Mouse (Mus musculus) forebrain, embryonic 14.5 days (tissue): ENCODE measurements around the gene Dhrs4. TPM values are rescaled to one million over a fixed set of nuclear protein-coding genes. Genes with fewer than 3 reads are reported as not detected.

ENCODE experiments used
- ATAC-seq: fragments of 200-750 bp; cut with Nextera tagmentation; 2 replicates; pipeline ENCODE4 v1.8.0; 2017; ENCODE audit warnings: mild to moderate bottlenecking, moderate library complexity
- DNase-seq: peaks from one replicate; pipeline ENCODE4 v3.0.0-alpha.2; 2015; ENCODE audit warnings: low spot score
- H3K27ac ChIP-seq: fragments of 300-500 bp; sonication (generic); 2 replicates; pipeline ENCODE4 v1.5.1; 2014; ENCODE audit warnings: low read depth, mild to moderate bottlenecking, control low read depth, low read length, moderate library complexity
- H3K27me3 ChIP-seq: fragments of 300-500 bp; sonication (generic); replicated peaks from 2 replicates; pipeline ENCODE4 v1.6.1; 2014; ENCODE audit warnings: low read length, control low read depth, mixed read lengths; ENCODE audit not compliant: control insufficient read depth, insufficient read depth
- H3K36me3 ChIP-seq: fragments of 300-500 bp; sonication (generic); 2 replicates; pipeline ENCODE4 v1.6.1; 2014; ENCODE audit warnings: low read length, control low read depth; ENCODE audit not compliant: control insufficient read depth, insufficient read depth
- H3K4me1 ChIP-seq: fragments of 300-500 bp; sonication (generic); 2 replicates; pipeline ENCODE4 v1.6.1; 2014; ENCODE audit warnings: antibody characterized with exemption, low read length, control low read depth; ENCODE audit not compliant: control insufficient read depth, insufficient read depth
- H3K4me2 ChIP-seq: fragments of 300-500 bp; sonication (generic); 2 replicates; pipeline ENCODE4 v1.6.1; 2014; ENCODE audit warnings: mild to moderate bottlenecking, control low read depth, low read length
- H3K4me3 ChIP-seq: fragments of 300-500 bp; sonication (generic); 2 replicates; pipeline ENCODE4 v1.5.1; 2014; ENCODE audit warnings: low read depth, low read length, control low read depth
- H3K9ac ChIP-seq: fragments of 300-500 bp; sonication (generic); 2 replicates; pipeline ENCODE4 v1.6.1; 2014; ENCODE audit warnings: mild to moderate bottlenecking, low read length, control low read depth, moderate library complexity
- H3K9me3 ChIP-seq: fragments of 300-500 bp; sonication (generic); replicated peaks from 2 replicates; pipeline ENCODE4 v1.6.1; 2016; ENCODE audit warnings: low read length, control low read depth, mixed read lengths; ENCODE audit not compliant: control insufficient read depth
- WGBS: fragments of 180-500 bp; shearing (Covaris S2); extraction: QIAGEN DNeasy Blood & Tissue Kit; methylation state at CpG from one replicate; pipeline ENCODE4 v1.1.7; 2014; 5-methylcytosine and 5-hydroxymethylcytosine counted together
- polyA plus RNA-seq: library from polyadenylated mRNA; unstranded; fragments of >200 nt; fragmentation: Nextera tagmentation; extraction: Ambion mirVana; gene quantifications from 2 replicates; pipeline ENCODE4 v1.2.1, GENCODE M21; 2014

Gene Dhrs4
- polyA plus RNA-seq, 1 experiment from 2014 or later, result 31.1 TPM

DNA sequence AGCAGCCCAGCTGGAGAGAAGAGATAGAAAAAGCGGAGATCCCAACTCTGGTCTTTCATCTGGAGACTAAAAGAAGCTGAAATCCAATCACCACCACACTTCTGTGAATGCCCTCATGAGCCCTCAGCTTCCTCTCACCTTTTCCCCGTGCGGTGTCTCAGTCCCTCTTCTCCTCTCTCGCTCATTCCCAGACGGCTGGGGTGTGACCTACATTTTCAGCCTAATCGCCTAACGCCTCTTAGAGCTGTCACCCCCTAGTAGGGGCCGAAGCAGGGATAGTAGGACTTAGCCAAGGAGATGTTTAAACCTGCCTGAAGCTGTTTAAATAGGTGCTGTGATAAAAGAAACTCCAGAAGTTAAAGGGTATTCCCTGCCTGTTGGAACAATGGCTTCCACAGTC is 46.2 kb downstream of the Dhrs4 start, which contains the start of gene Nrl:
TSS of gene Nrl (minus strand) at position 197 of the 400 bp plus-strand sequence.
- Histone ChIP-seq H3K9me3 (no peaks in the 10 kb centered on the region), H3K9ac (no peak within 1 kb of the TSS), H3K4me3 (no peak within 1 kb of the TSS), H3K4me1 (peaks cover 4% of the 10 kb centered on the region; the same call in 1 of the 2 replicates), H3K36me3 (no peaks in the 10 kb centered on the region), H3K4me2 (no peak within 1 kb of the TSS), H3K27ac (no peak within 1 kb of the TSS), H3K27me3 (no peaks in the 10 kb centered on the region)
- WGBS, result 46% methylated on average over 8 of the region's 8 CpGs
- DNase-seq (no peak), ATAC-seq (no peak)

DNA sequence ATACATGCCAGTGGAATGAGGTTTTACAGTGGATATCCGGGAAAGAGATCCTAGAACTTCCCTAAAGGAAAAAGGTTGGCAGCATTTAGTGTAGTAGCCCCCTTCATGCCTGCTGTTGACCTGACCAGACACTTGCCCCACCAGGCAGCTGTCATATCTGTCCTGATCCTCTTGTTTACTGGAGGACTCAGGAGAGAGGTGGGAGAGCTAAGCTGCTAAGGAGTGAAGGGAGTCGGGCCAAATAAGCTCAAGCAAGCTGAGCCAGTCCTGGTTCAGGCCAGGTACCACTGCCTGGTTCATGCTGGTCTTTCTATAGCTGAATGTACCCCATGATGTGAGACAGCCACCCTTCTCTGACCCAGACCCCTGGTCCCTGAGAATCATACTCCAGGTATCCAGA is 48.1 kb downstream of the Dhrs4 start:
- Histone ChIP-seq H3K4me1 (no peaks in the 10 kb centered on the region), H3K4me3 (no peak overlapping the region), H3K4me2 (no peak overlapping the region), H3K27me3 (0 out of 2 replicates have a peak, but pooled peaks cover 2% of the 10 kb centered on the region), H3K9me3 (no peaks in the 10 kb centered on the region), H3K36me3 (no peaks in the 10 kb centered on the region), H3K9ac (no peak overlapping the region), H3K27ac (no peak overlapping the region)
- ATAC-seq, result no peak
- 85% methylated on average over 2 of the region's 2 CpGs for WGBS
- DNase-seq, result no peak

GRCm38 (mm10) chr14:55527940-55528339 is 49.4 kb downstream of the Dhrs4 start:
- no peak overlapping the region for H3K9ac ChIP-seq
- WGBS, result 23% methylated on average over 3 of the region's 3 CpGs
- H3K4me2 ChIP-seq, result no peak overlapping the region
- no peaks in the 10 kb centered on the region for H3K4me1 ChIP-seq
- H3K4me3 ChIP-seq, result no peak overlapping the region
- 0 out of 2 replicates have a peak, but pooled peaks cover 2% of the 10 kb centered on the region for H3K27me3 ChIP-seq
- no peak for ATAC-seq
- no peak overlapping the region for H3K27ac ChIP-seq
- DNase-seq, result peak; percentile 64
- H3K9me3 ChIP-seq, result no peaks in the 10 kb centered on the region
- H3K36me3 ChIP-seq, result no peaks in the 10 kb centered on the region

GRCm38 (mm10) chr14:55536116-55536745 is 57.7 kb downstream of the Dhrs4 start:
- H3K27ac ChIP-seq, result no peak overlapping the region
- ATAC-seq, result no peak
- no peak overlapping the region for H3K4me3 ChIP-seq

More at GRCm38 (mm10) chr14:55536116-55536745, 57.7 kb downstream of the Dhrs4 start:
- H3K4me2 ChIP-seq, result no peak overlapping the region
- H3K4me1 ChIP-seq, result peaks cover 15% of the 10 kb centered on the region
- H3K36me3 ChIP-seq, result no peaks in the 10 kb centered on the region
- DNase-seq, result peak; percentile 30
- 56% methylated on average over 6 of the region's 6 CpGs for WGBS
- no peak overlapping the region for H3K9ac ChIP-seq
- no peaks in the 10 kb centered on the region for H3K27me3 ChIP-seq
- no peaks in the 10 kb centered on the region for H3K9me3 ChIP-seq

Other genes starting within 250 kb of the Dhrs4 start
- 21.9 and 26.5 TPM in 2 replicates for gene Carmil3, start 11.9 kb downstream of the Dhrs4 start, polyA plus RNA-seq
- 4.5 and 7.4 TPM in 2 replicates for gene Cpne6, start 31.7 kb downstream of the Dhrs4 start, polyA plus RNA-seq
- gene Nrl, start 46.2 kb downstream of the Dhrs4 start, polyA plus RNA-seq, result not detected in 2 replicates
- gene Pck2, start 61.5 kb downstream of the Dhrs4 start, polyA plus RNA-seq, result 10.7 and 11.6 TPM in 2 replicates
- 130 and 137 TPM in 2 replicates for gene Dcaf11, start 81.2 kb downstream of the Dhrs4 start, polyA plus RNA-seq
- not detected in 2 replicates for gene A730061H03Rik, start 81.6 kb downstream of the Dhrs4 start, polyA plus RNA-seq
- not detected in 2 replicates for gene Fitm1, start 96.9 kb downstream of the Dhrs4 start, polyA plus RNA-seq
- 192 and 204 TPM in 2 replicates for gene Psme1, start 99.4 kb downstream of the Dhrs4 start, polyA plus RNA-seq
- 13.9 and 17.6 TPM in 2 replicates for gene Emc9, start 106.5 kb downstream of the Dhrs4 start, polyA plus RNA-seq
- 206 and 213 TPM in 2 replicates for gene Psme2, start 112.4 kb downstream of the Dhrs4 start, polyA plus RNA-seq
- 11.0 and 13.0 TPM in 2 replicates for gene Rnf31, start 113.0 kb downstream of the Dhrs4 start, polyA plus RNA-seq
- 6.3 and 6.9 TPM in 2 replicates for gene Irf9, start 124.8 kb downstream of the Dhrs4 start, polyA plus RNA-seq
- 6.5 and 7.0 TPM in 2 replicates for gene Rec8, start 139.3 kb downstream of the Dhrs4 start, polyA plus RNA-seq
- 80.8 and 82.5 TPM in 2 replicates for gene Ipo4, start 157.2 kb downstream of the Dhrs4 start, polyA plus RNA-seq
- gene Gm49378, start 159.1 kb downstream of the Dhrs4 start, polyA plus RNA-seq, result 1.8 and 3.4 TPM in 2 replicates
- 56.5 and 57.5 TPM in 2 replicates for gene Tm9sf1, start 165.0 kb downstream of the Dhrs4 start, polyA plus RNA-seq
- gene Tssk4, start 171.4 kb downstream of the Dhrs4 start, polyA plus RNA-seq, result 0.17 and 0.20 TPM in 2 replicates
- 62.7 and 64.4 TPM in 2 replicates for gene Mdp1, start 181.8 kb downstream of the Dhrs4 start, polyA plus RNA-seq
- gene Gmpr2, start 193.2 kb downstream of the Dhrs4 start, polyA plus RNA-seq, result 48.7 and 49.6 TPM in 2 replicates
- gene Nedd8, start 193.4 kb downstream of the Dhrs4 start, polyA plus RNA-seq, result 622 and 707 TPM in 2 replicates
- gene Tinf2, start 203.1 kb downstream of the Dhrs4 start, polyA plus RNA-seq, result 30.6 and 37.5 TPM in 2 replicates
- 0.10 and 0.12 TPM in 2 replicates for gene Tgm1, start 235.2 kb downstream of the Dhrs4 start, polyA plus RNA-seq
- gene Rabggta, start 243.5 kb downstream of the Dhrs4 start, polyA plus RNA-seq, result 34.2 and 38.3 TPM in 2 replicates